Mouse (Mus musculus) lung, adult 2 months (tissue): Measurements from ENCODE around the gene Kmt2d.

ENCODE experiments used
- CTCF ChIP-seq: fragments of 200-500 bp; IDR thresholded peaks from 2 replicates; pipeline ENCODE4 v1.5.1; 2011; ENCODE audit warnings: mild to moderate bottlenecking, low read length, control low read depth; ENCODE audit not compliant: insufficient read depth
- POLR2A ChIP-seq: fragments of 200-500 bp; IDR thresholded peaks from 2 replicates; pipeline ENCODE4 v1.6.1; 2011; ENCODE audit warnings: low read depth, mild to moderate bottlenecking, control low read depth, low read length, borderline replicate concordance; ENCODE audit errors: extremely low read depth

DNA sequence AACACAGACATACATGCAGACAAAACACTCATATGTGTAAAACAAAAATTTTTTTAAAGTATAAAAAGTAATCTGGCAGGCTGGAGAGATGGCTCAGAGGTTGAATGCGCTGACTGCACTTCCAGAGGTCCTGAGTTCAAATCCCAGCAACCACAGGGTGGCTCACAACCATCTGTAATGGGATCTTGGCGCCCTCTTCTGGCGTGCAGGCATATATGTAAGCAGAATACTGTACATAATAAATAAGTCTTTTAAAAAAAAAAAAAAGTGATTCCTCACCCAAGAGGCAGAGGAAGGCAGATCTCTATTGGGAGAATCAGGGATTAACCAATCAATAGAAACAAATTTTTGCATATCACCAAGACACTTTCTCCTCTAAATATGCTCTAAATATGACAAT is 47.6 kb downstream of the Kmt2d start:
- TF ChIP-seq CTCF, result no peak
- TF ChIP-seq POLR2A, result no peak
